Mouse (Mus musculus) heart, embryonic 14.5 days (tissue): ENCODE measurements around the gene Sclt1. TPM values are rescaled to one million over a fixed set of nuclear protein-coding genes. Genes with fewer than 3 reads are reported as not detected.

Source experiments
- polyA plus RNA-seq: library from polyadenylated mRNA; unstranded; fragments of >200 nt; fragmentation: Nextera tagmentation; extraction: Ambion mirVana; gene quantifications from 2 replicates; pipeline ENCODE4 v1.2.1, GENCODE M21; 2014

Gene Sclt1
- polyA plus RNA-seq, 1 experiment from 2014 or later = 11.4 TPM

Other genes starting within 250 kb of the Sclt1 start
- gene Jade1, start 186.8 kb downstream of the Sclt1 start, polyA plus RNA-seq = 16.9 and 17.3 TPM in 2 replicates
- gene D3Ertd751e, start 97 bp upstream of the Sclt1 start, polyA plus RNA-seq = 17.2 and 18.3 TPM in 2 replicates